Mouse (Mus musculus) thymus, adult 2 months (tissue): ENCODE results near the gene Cyp2t4.

ENCODE experiments used
- CTCF ChIP-seq: fragments of 200-500 bp; IDR thresholded peaks from 2 replicates; pipeline ENCODE4 v1.5.1; 2012; ENCODE audit warnings: mild to moderate bottlenecking, control low read depth, low read length, moderate library complexity, borderline replicate concordance; ENCODE audit not compliant: control insufficient read depth, poor library complexity, insufficient read depth; ENCODE audit errors: extremely low read depth
- POLR2A ChIP-seq: fragments of 200-500 bp; IDR thresholded peaks from 2 replicates; pipeline ENCODE4 v1.6.1; 2012; ENCODE audit warnings: mild to moderate bottlenecking, low read length, control low read depth, moderate library complexity; ENCODE audit not compliant: control insufficient read depth, poor library complexity, insufficient read depth; ENCODE audit errors: extremely low read depth

DNA sequence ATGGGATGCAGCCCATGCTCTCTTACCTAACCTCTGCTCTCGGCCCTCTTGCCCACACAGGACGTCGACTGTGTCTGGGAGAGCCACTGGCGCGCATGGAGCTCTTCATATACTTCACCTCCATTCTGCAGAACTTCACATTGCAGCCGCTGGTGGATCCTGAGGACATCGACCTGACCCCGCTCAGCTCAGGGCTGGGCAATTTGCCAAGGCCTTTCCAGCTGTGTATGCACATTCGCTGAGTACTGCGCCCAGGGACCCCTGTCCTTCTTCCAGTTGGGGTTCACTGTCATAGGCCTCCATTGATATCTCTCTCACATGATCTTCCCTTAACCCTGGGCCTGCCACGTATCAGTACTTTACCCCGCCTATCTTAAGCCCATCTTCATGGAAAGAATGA, 20.4 kb upstream of the Cyp2t4 start:
- TF ChIP-seq POLR2A = no peak
- TF ChIP-seq CTCF = no peak
